Mouse (Mus musculus): Measurements from ENCODE around the gene Lin7c.
A peak's percentile ranks its signal among the peaks of the same experiment; 100 is the strongest.

DNA sequence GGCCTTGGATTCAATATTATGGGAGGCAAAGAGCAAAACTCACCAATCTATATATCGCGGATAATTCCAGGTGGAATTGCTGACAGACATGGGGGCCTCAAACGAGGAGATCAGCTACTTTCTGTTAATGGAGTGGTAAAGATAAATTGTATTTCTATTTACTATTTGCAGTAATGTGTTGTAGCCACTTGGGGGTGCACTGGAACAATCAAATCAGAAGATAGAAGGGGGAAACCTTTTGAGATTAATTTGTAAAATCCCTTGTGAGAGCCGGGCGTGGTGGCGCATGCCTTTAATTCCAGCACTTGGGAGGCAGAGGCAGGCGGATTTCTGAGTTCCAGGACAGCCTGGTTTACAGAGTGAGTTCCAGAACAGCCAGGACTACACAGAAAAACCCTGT, 5.7 kb downstream of the Lin7c start:
- TF ChIP-seq CTCF (IDR thresholded peaks at IDR 0.05; ENCODE audit: low read depth) (peak; percentile 38), EP300 (IDR thresholded peaks at IDR 0.05; ENCODE audit: low read depth) (no peak)
